Mouse (Mus musculus) heart, adult 2 months (tissue): ENCODE results near the gene Xpc.

ENCODE experiments used
- CTCF ChIP-seq: fragments of 200-600 bp; IDR thresholded peaks from 2 replicates; pipeline ENCODE4 v1.8.1; 2022; ENCODE audit warnings: antibody characterized with exemption, mild to moderate bottlenecking, moderate library complexity
- EP300 ChIP-seq: fragments of 200-500 bp; IDR thresholded peaks from 2 replicates; pipeline ENCODE4 v1.6.1; 2011; ENCODE audit warnings: low read depth, low read length, control low read depth; ENCODE audit not compliant: insufficient read depth

DNA sequence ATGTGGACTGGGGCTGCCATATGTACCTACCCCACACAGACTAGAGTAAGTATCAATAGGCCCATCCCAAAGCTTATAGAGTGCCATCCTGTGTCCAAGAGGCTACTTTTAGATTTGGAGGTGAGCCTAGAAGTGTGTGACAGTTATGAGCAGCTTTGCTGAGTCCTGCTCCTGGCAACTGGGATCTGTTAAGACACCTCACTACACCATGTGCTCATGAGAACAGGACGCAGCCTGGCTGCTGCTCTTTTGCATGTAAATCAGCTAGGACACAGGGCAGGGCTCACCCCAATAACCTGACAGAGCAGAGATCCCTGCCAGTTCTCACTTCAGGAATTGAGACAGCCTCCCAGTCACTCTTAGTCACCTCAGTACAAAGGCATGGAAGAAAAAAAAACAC, 48.6 kb downstream of the Xpc start:
- TF ChIP-seq CTCF: no peak
- no peak for TF ChIP-seq EP300
